Mouse (Mus musculus): ENCODE data around the gene Dnajc1. TPM values are rescaled to one million over a fixed set of nuclear protein-coding genes. Genes with fewer than 3 reads are reported as not detected.

Gene Dnajc1
- polyA plus RNA-seq, 1 experiment from 2014 or later: 35.5 TPM

GRCm38 (mm10) chr2:18169174-18169948, 223.3 kb downstream of the Dnajc1 start:
- DNase-seq (ENCODE audit: low spot score): no peak
- Histone ChIP-seq H3K4me3 (ENCODE audit: low read depth, low read length) (no peak overlapping the region), H3K9ac (ENCODE audit: low read depth, low read length) (no peak overlapping the region), H3K4me1 (ENCODE audit: control insufficient read depth, insufficient read depth, low read length) (no peaks in the 10 kb centered on the region), H3K36me3 (ENCODE audit: control insufficient read depth, insufficient read depth, low read length) (peaks cover 13% of the 10 kb centered on the region; the same call in 1 of the 2 replicates), H3K9me3 (ENCODE audit: control insufficient read depth, low read length) (no peaks in the 10 kb centered on the region), H3K4me2 (ENCODE audit: low read depth, low read length) (no peak overlapping the region), H3K27me3 (replicated peaks; ENCODE audit: control insufficient read depth, insufficient read depth, low read length) (no peaks in the 10 kb centered on the region), H3K27ac (replicated peaks; ENCODE audit: low read depth, low read length) (no peak overlapping the region)
- WGBS: 50% methylated on average over 1 of the region's 1 CpGs
- no peak for ATAC-seq (ENCODE audit: low read depth)

GRCm38 (mm10) chr2:18165511-18165910, 227.1 kb downstream of the Dnajc1 start:
- Histone ChIP-seq H3K4me3 (ENCODE audit: low read depth, low read length) (no peak overlapping the region), H3K27ac (replicated peaks; ENCODE audit: low read depth, low read length) (no peak overlapping the region), H3K9ac (ENCODE audit: low read depth, low read length) (no peak overlapping the region), H3K9me3 (ENCODE audit: control insufficient read depth, low read length) (no peaks in the 10 kb centered on the region), H3K27me3 (replicated peaks; ENCODE audit: control insufficient read depth, insufficient read depth, low read length) (no peaks in the 10 kb centered on the region), H3K36me3 (ENCODE audit: control insufficient read depth, insufficient read depth, low read length) (peaks cover 31% of the 10 kb centered on the region), H3K4me1 (ENCODE audit: control insufficient read depth, insufficient read depth, low read length) (no peaks in the 10 kb centered on the region), H3K4me2 (ENCODE audit: low read depth, low read length) (no peak overlapping the region)
- ATAC-seq (ENCODE audit: low read depth) (no peak), DNase-seq (ENCODE audit: low spot score) (no peak)
- 85% methylated on average over 2 of the region's 2 CpGs for WGBS

GRCm38 (mm10) chr2:18160992-18161391, 231.6 kb downstream of the Dnajc1 start:
- H3K36me3 ChIP-seq (ENCODE audit: control insufficient read depth, insufficient read depth, low read length): peaks cover 35% of the 10 kb centered on the region
- H3K4me3 ChIP-seq (ENCODE audit: low read depth, low read length): no peak overlapping the region
- WGBS: 72% methylated on average over 5 of the region's 5 CpGs
- H3K9ac ChIP-seq (ENCODE audit: low read depth, low read length): no peak overlapping the region
- no peaks in the 10 kb centered on the region for H3K27me3 ChIP-seq (replicated peaks; ENCODE audit: control insufficient read depth, insufficient read depth, low read length)
- DNase-seq (ENCODE audit: low spot score): no peak
- no peaks in the 10 kb centered on the region for H3K9me3 ChIP-seq (ENCODE audit: control insufficient read depth, low read length)
- no peak overlapping the region for H3K4me2 ChIP-seq (ENCODE audit: low read depth, low read length)
- no peak for ATAC-seq (ENCODE audit: low read depth)
- no peak overlapping the region for H3K27ac ChIP-seq (replicated peaks; ENCODE audit: low read depth, low read length)
- H3K4me1 ChIP-seq (ENCODE audit: control insufficient read depth, insufficient read depth, low read length): no peaks in the 10 kb centered on the region

- H3K9me3 ChIP-seq (ENCODE audit: control insufficient read depth, low read length): no peaks in the 10 kb centered on the region
- H3K4me1 ChIP-seq (ENCODE audit: control insufficient read depth, insufficient read depth, low read length): no peaks in the 10 kb centered on the region
- H3K4me3 ChIP-seq (ENCODE audit: low read depth, low read length): no peak overlapping the region
- DNase-seq (ENCODE audit: low spot score) (no peak), ATAC-seq (ENCODE audit: low read depth) (no peak)
- no peaks in the 10 kb centered on the region for H3K27me3 ChIP-seq (replicated peaks; ENCODE audit: control insufficient read depth, insufficient read depth, low read length)
- peaks cover 49% of the 10 kb centered on the region for H3K36me3 ChIP-seq (ENCODE audit: control insufficient read depth, insufficient read depth, low read length)
- H3K27ac ChIP-seq (replicated peaks; ENCODE audit: low read depth, low read length): no peak overlapping the region
- no peak overlapping the region for H3K9ac ChIP-seq (ENCODE audit: low read depth, low read length)
- no peak overlapping the region for H3K4me2 ChIP-seq (ENCODE audit: low read depth, low read length)
- WGBS: 80% methylated on average over 3 of the region's 3 CpGs
Observed at GRCm38 (mm10) chr2:18159426-18159825, 233.2 kb downstream of the Dnajc1 start.

- H3K27ac ChIP-seq (replicated peaks; ENCODE audit: low read depth, low read length): no peak overlapping the region
- H3K9ac ChIP-seq (ENCODE audit: low read depth, low read length): no peak overlapping the region
- no peak overlapping the region for H3K4me3 ChIP-seq (ENCODE audit: low read depth, low read length)
- H3K9me3 ChIP-seq (ENCODE audit: control insufficient read depth, low read length): no peaks in the 10 kb centered on the region
- H3K27me3 ChIP-seq (replicated peaks; ENCODE audit: control insufficient read depth, insufficient read depth, low read length): no peaks in the 10 kb centered on the region
- 99% methylated on average over 3 of the region's 3 CpGs for WGBS
- H3K4me1 ChIP-seq (ENCODE audit: control insufficient read depth, insufficient read depth, low read length): no peaks in the 10 kb centered on the region
- ATAC-seq (ENCODE audit: low read depth): no peak
- no peak overlapping the region for H3K4me2 ChIP-seq (ENCODE audit: low read depth, low read length)
- no peak for DNase-seq (ENCODE audit: low spot score)
- peaks cover 37% of the 10 kb centered on the region for H3K36me3 ChIP-seq (ENCODE audit: control insufficient read depth, insufficient read depth, low read length)
Observed at GRCm38 (mm10) chr2:18156131-18156530, 236.5 kb downstream of the Dnajc1 start.

All from embryonic facial prominence, embryonic 14.5 days (tissue).